Mouse (Mus musculus): ENCODE results near the gene Cacnb4.

The Cacnb4 gene

DNA sequence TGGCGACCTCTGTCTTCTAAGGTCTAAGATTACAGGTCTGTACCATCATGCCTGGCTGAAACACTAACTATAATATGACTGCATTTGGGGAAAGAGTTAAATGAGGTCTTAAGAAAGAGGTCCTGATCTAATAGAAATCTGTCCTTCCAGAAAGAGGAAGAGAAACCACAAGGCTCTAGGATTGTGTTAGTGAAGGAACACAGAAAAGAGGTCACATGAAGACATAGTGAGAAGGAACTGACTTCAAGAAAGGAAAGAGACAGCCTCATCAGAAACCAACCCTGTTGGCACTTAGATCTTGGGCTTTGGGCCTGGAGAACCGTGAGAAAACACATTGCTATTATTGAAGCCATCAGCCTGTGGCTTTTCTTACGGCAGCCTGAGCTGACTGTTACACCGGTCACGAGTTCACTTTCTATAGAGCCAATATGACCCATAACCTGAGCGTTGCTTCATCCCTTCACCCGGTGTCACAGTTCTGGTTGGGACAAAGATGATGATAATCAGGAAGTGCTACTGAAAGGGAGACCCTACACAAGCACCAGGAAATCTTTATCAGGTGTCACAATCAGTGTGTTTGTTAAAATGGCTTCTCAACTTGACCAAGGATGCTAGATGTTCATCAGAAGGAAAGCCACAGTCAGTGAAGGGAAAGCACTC, 153.4 kb downstream of the Cacnb4 start:
- DNase-seq (ENCODE audit: low spot score in 2 of 2), result no peak

DNA sequence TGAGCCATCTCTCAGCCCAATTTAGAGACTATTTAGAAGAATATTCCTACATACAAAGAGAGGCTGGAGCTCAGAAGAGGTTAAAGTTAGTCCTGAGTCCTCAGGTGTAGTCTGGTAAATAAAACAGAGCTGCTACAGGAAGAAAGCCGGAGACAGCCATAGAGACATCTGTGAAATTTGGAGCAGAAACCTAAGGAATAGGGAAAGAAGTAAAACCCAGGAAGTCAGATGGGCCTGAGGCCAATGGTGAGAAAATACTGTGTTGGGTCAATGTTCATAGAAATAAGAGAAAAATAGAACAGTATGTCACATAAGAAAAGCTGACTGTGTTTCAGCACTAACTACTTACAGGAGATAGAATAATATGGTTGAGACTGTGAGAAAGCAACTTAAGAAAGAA, 155.6 kb downstream of the Cacnb4 start:
- no peak for DNase-seq (ENCODE audit: low spot score in 2 of 2)

DNA sequence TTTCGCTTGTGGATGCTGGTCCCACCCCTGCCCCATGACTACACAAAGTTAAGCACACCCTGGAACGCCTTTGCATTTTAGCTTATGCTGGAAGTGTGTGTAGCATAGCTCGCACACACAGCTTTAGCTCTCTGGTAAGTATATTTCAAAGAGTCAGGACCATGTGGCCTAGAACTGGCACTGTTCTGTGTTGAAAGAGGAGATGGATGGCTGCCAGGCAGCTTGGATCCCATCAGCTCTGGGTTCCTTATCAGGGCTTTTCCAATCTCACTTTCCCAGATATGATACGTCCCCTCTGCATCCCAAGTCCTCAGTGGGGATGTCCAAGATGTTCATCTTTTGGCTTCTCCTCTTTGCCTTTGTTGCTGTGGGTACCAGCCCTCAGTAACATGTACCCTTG, 157.9 kb downstream of the Cacnb4 start:
- DNase-seq (ENCODE audit: low spot score in 2 of 2), result no peak

DNA sequence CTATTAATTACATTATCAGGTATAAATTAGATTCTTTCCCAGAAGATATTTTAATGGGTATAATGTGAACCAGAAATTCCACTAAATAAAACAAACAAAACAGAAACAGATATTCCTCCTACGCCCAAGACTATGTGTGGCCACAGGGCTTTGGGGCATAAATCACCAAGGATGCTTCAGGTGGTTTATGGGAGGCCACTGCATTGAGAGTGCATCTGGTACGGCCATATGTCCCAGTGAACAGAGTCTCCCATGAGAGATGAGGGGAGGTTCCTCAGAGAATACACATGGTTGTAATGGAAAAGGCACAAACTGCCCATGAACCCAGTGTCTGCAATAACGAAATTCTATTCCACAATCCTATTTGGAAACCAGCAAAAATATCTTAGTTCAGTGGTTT, 160.1 kb downstream of the Cacnb4 start:
- DNase-seq (ENCODE audit: low spot score in 2 of 2), result no peak

DNA sequence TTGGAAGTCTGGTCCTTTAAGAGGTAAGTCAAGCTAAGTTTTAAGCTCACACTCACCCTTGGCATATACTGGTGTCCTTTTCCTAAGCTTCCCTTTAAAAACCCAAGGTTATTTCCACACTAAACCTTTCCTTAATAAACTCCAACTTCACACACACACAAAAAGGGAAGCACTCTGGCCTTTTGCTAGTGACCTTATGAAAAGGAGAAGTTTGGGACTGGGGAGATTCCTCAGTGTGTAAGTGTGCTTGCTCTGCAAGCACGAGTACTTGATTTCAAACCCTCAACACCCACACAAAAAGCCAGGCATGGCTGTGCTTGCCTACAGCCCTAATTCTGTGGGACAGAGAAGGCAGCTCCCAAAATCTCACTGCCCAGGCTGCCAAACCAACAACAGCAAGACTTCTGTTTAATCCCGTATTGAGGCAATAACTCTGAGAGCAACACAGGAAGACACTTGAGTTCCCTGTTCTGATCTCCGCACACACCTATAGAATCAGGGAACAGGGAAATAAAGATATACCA, 163.7 kb downstream of the Cacnb4 start:
- no peak for DNase-seq (ENCODE audit: low spot score in 2 of 2)

DNA sequence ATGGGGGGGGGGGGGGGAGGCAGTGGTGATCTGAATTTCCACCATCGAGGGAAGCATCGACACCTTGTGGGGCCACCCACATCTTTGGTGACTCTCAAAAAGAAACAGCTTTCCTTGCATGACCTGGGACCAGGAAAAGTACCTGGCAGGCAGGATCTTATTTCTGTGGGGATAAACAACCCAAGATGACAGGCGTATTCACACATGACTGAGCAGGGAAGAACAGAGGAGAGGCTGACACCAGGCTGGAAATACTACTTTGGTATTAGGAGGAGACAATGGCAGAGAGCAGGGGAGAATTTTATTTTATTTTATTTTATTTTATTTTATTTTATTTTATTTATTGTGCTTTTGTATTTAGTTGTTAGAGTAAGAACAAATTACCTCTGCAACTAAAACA, 164.4 kb downstream of the Cacnb4 start:
- DNase-seq (ENCODE audit: low spot score in 2 of 2), result no peak

DNA sequence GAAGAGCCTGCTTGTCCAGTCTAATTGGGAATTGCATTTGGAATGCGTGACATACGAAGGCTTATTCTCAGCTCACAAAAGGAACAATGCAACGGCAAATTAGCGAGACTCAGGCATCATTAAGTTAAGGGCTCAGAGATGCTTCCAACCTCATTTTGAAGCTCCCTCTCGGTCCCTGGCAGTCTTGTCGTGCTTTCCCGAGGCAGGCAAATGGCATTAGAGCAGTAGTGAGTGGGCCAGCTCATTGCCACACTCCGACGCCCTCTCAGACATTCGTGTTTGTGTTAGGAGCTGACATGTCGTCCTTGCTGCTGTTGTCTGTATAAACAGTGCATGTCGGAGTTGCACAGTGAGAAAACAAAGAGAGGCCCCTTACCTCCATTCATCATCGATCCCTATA, 164.8 kb downstream of the Cacnb4 start:
- DNase-seq (ENCODE audit: low spot score in 2 of 2), result no peak

DNA sequence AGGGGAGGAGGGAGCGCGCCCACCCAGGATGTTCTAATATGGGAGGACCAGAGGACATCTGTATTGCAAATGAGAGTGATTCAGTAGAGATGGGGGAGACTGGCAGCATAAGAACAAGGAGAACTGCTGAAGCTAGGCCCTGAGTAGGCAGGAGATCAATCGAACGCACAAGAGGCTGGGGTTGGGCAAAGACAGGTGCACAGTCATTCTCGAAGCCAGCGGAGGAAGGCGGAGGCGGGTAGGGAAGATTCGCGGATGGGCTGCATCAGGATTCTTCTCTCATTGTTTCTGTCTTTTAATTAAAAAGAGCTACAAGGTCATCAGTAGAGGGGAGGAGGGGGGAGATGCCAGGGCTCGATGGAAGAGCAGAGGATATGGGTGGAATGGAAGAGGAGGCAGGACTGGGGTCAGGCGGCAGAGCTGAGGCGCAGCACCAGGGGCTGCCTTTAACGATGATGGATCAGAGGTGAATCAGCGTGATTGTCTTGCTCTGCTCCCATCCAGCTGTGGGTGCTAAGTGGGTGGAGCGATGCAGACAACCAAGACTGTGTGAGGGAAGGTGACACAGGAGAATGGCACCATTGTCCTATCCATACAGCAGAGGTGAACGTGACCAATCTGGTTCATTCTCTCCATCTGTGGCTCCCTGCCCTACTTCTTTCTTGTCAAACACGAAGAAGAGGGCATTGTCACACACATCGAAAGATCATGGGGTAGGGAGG, 166.7 kb downstream of the Cacnb4 start:
- no peak for DNase-seq (ENCODE audit: low spot score in 2 of 2)

DNA sequence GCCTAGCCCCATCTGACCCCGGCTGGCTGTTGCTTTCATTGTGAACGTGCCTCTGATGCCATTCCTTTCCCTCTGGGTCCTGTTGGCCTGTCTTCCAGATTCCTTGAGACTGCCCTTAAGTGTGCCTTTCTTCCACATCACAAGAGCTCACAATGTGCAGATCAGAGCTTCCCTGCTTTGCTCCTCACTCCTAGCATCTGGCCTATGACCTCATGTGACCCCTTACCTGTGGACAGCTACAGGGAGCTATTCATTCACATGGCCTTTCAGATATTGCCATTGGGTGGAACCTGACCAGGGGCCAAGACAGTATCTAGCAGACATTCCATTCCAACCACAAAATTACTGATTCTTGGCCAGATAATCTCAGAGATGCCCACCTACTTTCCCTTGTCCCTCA, 171.5 kb downstream of the Cacnb4 start:
- DNase-seq (ENCODE audit: low spot score in 2 of 2), result no peak

DNA sequence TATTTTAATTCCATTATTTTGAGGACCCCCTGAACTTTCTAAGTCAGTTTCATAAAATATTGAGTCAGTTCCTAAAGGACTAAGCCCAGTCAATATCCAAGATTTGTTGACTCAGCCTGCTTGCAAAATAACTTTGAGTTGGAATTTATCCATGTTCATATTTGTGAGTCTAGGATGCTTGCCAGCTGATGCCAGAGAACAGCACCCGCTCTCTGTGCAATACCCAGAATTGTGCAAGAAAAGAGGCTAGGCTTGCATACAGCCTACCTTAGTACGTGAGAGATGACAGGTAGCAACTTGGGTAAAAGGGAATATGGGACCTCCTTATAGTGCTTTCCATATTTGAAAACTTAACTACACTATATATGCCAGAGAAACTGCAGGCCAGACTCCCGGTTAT, 171.9 kb downstream of the Cacnb4 start:
- no peak for DNase-seq (ENCODE audit: low spot score in 2 of 2)

DNA sequence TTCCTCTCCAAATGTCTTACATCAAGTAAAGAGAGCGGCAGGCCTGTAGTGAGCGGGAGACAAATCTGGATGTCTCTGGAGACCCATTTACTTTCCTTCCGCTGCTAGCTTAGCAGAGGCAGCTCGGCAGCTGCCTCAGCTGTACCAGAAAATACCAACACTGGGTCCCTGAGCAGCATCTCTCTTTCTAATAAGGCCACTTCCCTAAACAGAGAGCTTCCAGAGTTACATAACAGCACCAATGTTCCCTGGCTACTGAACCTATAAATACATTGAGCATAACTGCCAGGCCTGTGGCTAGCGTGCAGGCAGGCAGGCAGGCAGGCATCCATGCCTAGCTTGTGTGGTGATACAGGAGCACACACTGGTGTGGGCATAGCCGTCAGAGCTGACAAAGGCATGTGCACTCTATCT, 176.8 kb downstream of the Cacnb4 start:
- no peak for DNase-seq (ENCODE audit: low spot score in 2 of 2)

DNA sequence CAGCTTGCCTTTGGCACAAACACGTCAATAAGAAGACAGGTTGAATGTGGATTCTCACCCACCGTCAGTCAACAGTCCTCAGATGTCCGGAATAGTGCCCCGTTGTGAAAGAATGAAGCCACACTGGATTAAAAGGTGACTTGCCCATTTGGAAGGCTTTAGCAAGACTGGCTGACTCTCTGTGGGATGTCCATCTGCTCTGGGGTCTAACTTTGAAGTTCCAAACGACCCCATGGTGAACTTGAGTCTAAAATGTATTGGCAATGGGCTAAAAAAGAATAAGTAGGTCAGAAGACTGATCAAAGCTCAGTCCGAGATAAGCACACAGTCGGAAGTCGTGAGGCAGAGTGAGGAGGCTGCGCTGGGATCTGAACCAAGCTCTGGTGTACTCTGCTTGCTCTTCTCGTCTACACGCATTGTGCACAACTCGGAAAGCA, 177.5 kb downstream of the Cacnb4 start:
- no peak for DNase-seq (ENCODE audit: low spot score in 2 of 2)

DNA sequence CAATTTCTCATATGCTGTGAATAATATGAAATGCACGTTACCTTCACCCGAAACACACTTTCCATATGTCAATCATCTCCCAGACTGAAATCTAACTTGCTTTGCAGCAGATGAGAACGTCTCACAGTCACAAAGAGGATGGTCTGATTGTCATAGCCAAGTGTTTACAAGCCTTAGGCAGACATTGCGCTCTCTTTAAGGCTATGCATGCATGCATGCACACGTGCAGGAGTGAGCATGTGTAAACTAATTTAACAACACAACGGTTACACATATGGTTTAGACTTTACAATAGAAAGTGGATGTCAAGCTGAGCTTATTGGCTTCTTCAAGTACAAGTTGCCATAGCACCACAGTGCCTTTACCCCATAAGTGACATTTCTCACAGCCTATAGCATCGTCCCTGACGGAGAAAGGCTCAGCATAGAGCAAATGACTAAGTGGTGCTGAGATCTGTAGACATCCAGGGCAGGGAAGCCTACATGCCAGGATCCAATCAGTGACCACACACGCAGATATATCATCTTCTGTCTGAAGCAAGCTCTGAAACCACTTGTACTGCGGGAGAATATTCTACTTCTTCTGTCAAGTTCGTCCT, 181.4 kb downstream of the Cacnb4 start:
- DNase-seq (ENCODE audit: low spot score in 2 of 2), result no peak

DNA sequence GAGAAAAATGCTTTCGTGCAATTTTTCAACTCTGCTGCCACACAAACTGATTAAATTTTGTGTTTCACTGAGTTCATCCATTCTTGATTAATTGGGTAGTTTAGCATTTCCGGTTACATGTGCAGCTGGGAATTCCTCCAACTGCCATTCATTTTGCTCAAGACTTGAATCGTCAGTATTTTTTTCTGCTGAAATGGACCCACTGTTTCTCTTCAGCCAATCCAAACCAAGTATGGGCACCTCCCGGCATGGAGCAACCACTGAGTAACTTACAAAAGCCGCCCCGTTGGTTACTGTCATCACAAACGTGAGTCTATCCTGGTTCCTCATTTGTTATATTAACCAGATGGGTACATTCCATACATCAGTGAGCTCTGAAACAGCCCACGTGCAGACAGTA, 182.4 kb downstream of the Cacnb4 start:
- DNase-seq (ENCODE audit: low spot score in 2 of 2), result no peak

DNA sequence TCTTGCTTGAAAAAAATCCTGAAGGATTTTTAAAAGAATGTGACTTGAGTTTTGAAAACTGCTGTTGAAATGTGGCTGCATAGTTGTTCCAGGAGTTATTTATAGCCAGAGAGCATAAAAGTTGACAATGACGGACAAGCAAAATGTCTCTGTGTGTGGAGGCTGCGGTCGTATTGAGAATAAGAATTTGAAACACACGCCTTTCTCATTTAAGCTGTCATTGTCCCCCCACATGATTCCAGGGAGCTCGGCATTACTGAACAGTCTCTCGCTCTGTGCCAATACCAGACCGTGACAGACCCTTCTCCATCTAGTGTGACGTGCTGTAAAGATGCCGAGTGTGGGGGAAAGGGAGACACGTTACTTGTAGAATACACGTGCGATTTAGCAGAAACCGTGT, 183.8 kb downstream of the Cacnb4 start:
- DNase-seq (ENCODE audit: low spot score in 2 of 2), result no peak

DNA sequence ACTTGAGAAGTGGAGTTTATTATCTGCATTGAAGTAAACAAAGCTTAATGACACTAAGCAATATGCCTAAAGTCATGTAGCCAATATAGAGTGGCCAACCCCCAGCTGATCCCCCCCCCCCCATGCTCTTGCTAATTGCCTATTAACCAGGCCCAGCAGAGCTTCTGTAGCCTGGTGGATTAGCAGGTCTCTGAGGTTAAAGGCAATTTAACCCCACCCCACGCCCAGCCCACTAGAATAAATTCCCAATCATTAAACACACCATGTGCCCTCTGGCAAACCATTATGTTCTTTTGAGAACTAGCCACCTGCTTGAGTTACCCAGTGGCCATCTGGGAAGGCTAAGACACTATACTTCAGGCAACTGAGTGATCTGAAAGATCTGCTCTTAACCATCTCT, 186.8 kb downstream of the Cacnb4 start:
- no peak for DNase-seq (ENCODE audit: low spot score in 2 of 2)

DNA sequence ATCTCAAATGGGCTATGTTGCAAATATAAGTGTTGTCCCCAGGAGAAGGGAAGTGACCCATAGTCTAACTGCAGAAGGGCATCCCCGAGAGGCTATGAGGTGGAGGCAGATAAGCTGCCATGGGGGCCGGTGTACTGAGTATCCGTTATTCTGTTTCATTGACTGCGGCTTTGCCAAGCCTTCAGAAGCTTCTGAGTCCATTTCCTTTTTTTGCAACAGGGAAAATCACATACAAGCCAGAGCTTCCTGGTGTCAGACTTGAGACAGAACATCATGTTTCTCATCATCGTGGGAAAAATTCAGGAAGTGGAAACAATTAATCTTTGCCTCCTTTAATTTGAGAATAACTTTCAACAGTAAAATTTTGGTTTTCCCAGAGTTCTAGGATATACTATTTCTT, 193.1 kb downstream of the Cacnb4 start:
- no peak for DNase-seq (ENCODE audit: low spot score in 2 of 2)

DNA sequence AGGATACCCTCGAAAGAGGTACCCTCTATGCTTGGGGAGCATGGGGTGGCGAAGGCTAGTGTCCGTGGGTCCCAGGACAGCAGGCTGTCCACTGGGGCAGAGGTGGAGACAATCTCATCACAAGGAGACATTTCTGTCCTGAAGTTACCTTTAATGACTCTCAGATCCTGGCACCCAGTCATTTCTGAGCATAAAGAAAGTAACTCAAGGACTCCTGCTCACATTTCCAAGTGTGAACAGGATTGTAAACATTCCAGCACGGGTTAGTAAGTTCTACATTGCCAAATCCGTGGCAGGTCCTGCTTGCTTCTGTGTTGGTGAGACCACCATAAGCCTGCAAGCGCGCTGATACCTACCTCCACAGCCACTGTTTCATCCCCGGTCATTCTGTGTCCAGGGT, 196.2 kb downstream of the Cacnb4 start:
- no peak for DNase-seq (ENCODE audit: low spot score in 2 of 2)

DNA sequence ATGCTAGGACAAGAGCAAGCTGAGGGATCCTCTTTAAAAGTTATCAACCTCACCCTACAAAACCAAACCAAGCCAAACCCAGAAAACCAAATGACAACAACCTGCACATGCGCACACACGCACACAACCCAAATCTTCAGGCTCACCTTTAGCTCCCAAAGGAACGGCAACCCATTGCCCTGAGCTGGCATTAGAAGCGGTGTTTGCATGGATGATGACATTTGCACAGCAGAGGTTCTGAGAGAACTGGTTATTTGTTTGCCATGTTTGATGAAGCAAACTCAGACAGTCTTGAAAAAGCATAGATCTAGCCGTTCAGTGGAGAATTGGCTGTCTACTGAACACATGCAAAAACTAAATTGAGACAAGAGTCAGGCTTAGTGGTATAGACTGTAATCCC, 198.1 kb downstream of the Cacnb4 start:
- DNase-seq (ENCODE audit: low spot score in 2 of 2), result no peak

DNA sequence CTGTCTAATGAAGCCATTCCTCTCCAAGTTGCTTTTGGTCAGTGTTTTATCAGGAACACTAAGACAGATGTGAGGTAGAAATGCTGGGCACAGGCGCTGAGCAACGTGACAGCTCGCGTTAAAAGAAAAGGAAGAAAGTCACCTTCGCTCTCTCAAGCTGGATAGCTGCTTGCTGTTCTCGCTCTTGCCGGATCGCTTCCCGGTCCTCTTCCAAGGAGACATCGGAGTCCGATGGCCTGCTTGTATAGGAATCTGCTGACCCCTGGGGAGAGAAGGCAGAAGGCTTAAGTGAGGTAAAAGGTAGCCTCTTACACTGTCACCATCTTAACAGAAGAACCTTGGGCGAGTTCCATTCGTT, 199.1 kb downstream of the Cacnb4 start:
- DNase-seq (ENCODE audit: low spot score in 2 of 2), result no peak

DNA sequence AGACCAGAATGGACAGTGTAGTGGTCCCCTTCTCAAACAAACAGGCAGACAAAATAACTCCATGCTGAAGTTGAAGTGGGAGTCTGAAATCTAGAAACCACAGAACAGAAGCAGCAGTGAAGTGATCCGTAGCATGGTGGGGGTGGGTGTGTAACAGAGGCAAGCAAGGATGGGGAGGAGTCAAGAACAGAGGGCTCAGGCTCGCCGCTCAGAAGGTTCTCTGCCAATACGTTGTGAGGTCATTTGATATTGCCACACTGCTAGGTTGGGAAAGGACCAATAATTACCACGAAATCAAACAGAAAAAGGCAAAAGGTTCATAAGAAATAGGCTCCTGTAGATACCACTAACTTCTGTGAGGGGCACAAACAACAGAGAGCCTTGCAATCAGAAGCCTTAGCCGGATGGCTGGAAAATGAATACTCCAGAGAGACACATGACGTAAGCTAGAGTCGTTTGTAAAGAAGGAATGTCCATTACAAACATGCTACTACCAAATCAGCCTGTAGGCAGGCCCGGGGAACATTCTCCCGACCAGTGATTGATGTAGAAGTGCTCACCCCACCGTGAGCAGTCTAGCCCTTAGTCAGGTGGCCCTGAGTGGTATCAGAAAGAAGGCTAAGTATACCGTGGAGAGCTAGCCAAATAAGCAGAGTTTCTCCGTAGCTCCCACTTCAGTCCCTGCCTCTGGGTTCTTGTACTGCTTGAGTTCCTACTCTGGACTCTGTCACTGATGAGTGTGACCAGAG, 199.7 kb downstream of the Cacnb4 start:
- DNase-seq (ENCODE audit: low spot score in 2 of 2), result no peak

DNA sequence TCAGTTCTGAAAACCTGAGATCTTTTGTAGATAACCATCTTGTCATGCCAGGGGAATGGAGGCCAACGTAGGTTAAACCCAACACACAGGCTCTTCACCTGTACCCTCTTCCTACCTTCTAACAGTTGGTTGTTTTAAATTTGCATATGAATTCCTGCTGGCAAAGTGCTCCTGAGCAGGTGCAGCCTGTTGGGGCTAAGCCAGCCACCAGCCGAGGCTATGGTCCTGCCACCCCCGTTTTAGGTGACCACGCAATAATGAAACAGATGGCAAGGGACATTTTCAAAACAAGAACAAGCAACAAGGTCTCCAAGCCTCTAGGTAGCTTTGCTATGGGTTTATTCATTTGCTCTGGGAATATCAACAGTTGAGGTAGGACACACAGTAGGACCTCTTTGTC, 200.8 kb downstream of the Cacnb4 start:
- no peak for DNase-seq (ENCODE audit: low spot score in 2 of 2)

All from urinary bladder, adult 18-20 months (tissue).